Mouse (Mus musculus): ENCODE measurements around the gene Mbnl2. TPM values are rescaled to one million over a fixed set of nuclear protein-coding genes. Genes with fewer than 3 reads are reported as not detected.

Gene Mbnl2
- total and polyA plus RNA-seq, 3 experiments = 5.6 to 8.6 TPM; not detected in 1

- Histone ChIP-seq H3K4me3 (ENCODE audit: control insufficient read depth in 1 of 2, insufficient read depth in 1 of 2, low read depth in 2 of 2, low read length in 2 of 2) (no peak overlapping the region), H3K36me3 (ENCODE audit: control insufficient read depth in 1 of 2, insufficient read depth in 2 of 2, low read length in 2 of 2) (no peaks in the 10 kb centered on the region), H3K4me1 (ENCODE audit: control insufficient read depth in 1 of 2, insufficient read depth in 2 of 2, low read length in 2 of 2) (no peaks in the 10 kb centered on the region)
These were observed 101.7 kb downstream of the Mbnl2 start for GRCm38 (mm10) chr14:120377192-120377591.

GRCm38 (mm10) chr14:120378002-120378401 lies 102.5 kb downstream of the Mbnl2 start:
- no peaks in the 10 kb centered on the region for H3K79me2 ChIP-seq (ENCODE audit: control insufficient read depth, insufficient read depth, low read length, poor library complexity)
- DNase-seq (ENCODE audit: low read depth, low spot score) = no peak
- H3K27me3 ChIP-seq (ENCODE audit: control insufficient read depth in 1 of 2, insufficient read depth in 2 of 2, low read length in 2 of 2) = no peaks in the 10 kb centered on the region
- no peaks in the 10 kb centered on the region for H3K9me3 ChIP-seq (replicated peaks; ENCODE audit: insufficient read depth, low read length)
- TF ChIP-seq E2F4 (IDR thresholded peaks at IDR 0.05; ENCODE audit: borderline replicate concordance, low read depth, low read length) = no peak
- TF ChIP-seq MAZ (IDR thresholded peaks at IDR 0.05; ENCODE audit: low read depth, low read length) = no peak
- TF ChIP-seq POLR2AphosphoS2 (IDR thresholded peaks at IDR 0.05; ENCODE audit: low read length) = no peak
- TF ChIP-seq CHD2 (IDR thresholded peaks at IDR 0.05; ENCODE audit: low read length) = no peak
- no peak for TF ChIP-seq HCFC1 (IDR thresholded peaks at IDR 0.05; ENCODE audit: low read depth, low read length)
- TF ChIP-seq BHLHE40 (IDR thresholded peaks at IDR 0.05; ENCODE audit: borderline replicate concordance, low read depth, low read length) = no peak
- no peak for TF ChIP-seq TAL1 (IDR thresholded peaks at IDR 0.05; ENCODE audit: low read length)
- no peak for TF ChIP-seq SIN3A (IDR thresholded peaks at IDR 0.05; ENCODE audit: low read length)
- TF ChIP-seq POLR2AphosphoS5 (IDR thresholded peaks at IDR 0.05; ENCODE audit: borderline replicate concordance, low read depth, low read length) = no peak
- no peak for TF ChIP-seq ELF1 (IDR thresholded peaks at IDR 0.05; ENCODE audit: low read depth, low read length)
- H3K36me3 ChIP-seq (ENCODE audit: control insufficient read depth in 1 of 2, insufficient read depth in 2 of 2, low read length in 2 of 2) = no peaks in the 10 kb centered on the region
- H3K27ac ChIP-seq (ENCODE audit: control insufficient read depth, low read depth, low read length) = no peak overlapping the region
- no peak overlapping the region for H3K9ac ChIP-seq (ENCODE audit: control insufficient read depth, low read depth, low read length, poor library complexity, severe bottlenecking)
- no peak overlapping the region for H3K4me3 ChIP-seq (ENCODE audit: control insufficient read depth in 1 of 2, insufficient read depth in 1 of 2, low read depth in 2 of 2, low read length in 2 of 2)
- no peaks in the 10 kb centered on the region for H3K4me1 ChIP-seq (ENCODE audit: control insufficient read depth in 1 of 2, insufficient read depth in 2 of 2, low read length in 2 of 2)

More at GRCm38 (mm10) chr14:120377192-120377591, 101.7 kb downstream of the Mbnl2 start:
- H3K27me3 ChIP-seq (ENCODE audit: control insufficient read depth in 1 of 2, insufficient read depth in 2 of 2, low read length in 2 of 2) = no peaks in the 10 kb centered on the region
- H3K9me3 ChIP-seq (replicated peaks; ENCODE audit: insufficient read depth, low read length) = no peaks in the 10 kb centered on the region
- TF ChIP-seq ZC3H11A (IDR thresholded peaks at IDR 0.05; ENCODE audit: low read depth, low read length) (no peak), CHD1 (IDR thresholded peaks at IDR 0.05; ENCODE audit: low read depth, low read length) (no peak), ZKSCAN1 (IDR thresholded peaks at IDR 0.05; ENCODE audit: low read depth, low read length) (no peak), NELFE (IDR thresholded peaks at IDR 0.05; ENCODE audit: low read depth, low read length) (no peak), MYC (IDR thresholded peaks at IDR 0.05; ENCODE audit: low read depth, low read length) (no peak), TAL1 (IDR thresholded peaks at IDR 0.05; ENCODE audit: low read length) (no peak), POLR2AphosphoS2 (IDR thresholded peaks at IDR 0.05; ENCODE audit: low read length) (no peak), NRF1 (IDR thresholded peaks at IDR 0.05; ENCODE audit: insufficient read depth, low read depth, low read length, poor library complexity, severe bottlenecking) (no peak), CHD2 (IDR thresholded peaks at IDR 0.05; ENCODE audit: low read length) (no peak), JUND (IDR thresholded peaks at IDR 0.05; ENCODE audit: low read depth, low read length) (no peak), ETS1 (IDR thresholded peaks at IDR 0.05; ENCODE audit: low read depth, low read length) (no peak), MYB (IDR thresholded peaks at IDR 0.05; ENCODE audit: low read depth, low read length) (no peak), MXI1 (IDR thresholded peaks at IDR 0.05; ENCODE audit: low read depth, low read length) (no peak), SMC3 (IDR thresholded peaks at IDR 0.05; ENCODE audit: low read depth, low read length) (no peak), POLR2AphosphoS5 (IDR thresholded peaks at IDR 0.05; ENCODE audit: borderline replicate concordance, low read depth, low read length) (no peak), MAFK (IDR thresholded peaks at IDR 0.05; ENCODE audit: borderline replicate concordance, low read depth, low read length) (no peak), TBP (IDR thresholded peaks at IDR 0.05; ENCODE audit: low read depth, low read length) (no peak)
- H3K79me2 ChIP-seq (ENCODE audit: control insufficient read depth, insufficient read depth, low read length, poor library complexity) = no peaks in the 10 kb centered on the region
- DNase-seq (ENCODE audit: low read depth, low spot score) = no peak
- H3K27ac ChIP-seq (ENCODE audit: control insufficient read depth, low read depth, low read length) = no peak overlapping the region
- H3K9ac ChIP-seq (ENCODE audit: control insufficient read depth, low read depth, low read length, poor library complexity, severe bottlenecking) = no peak overlapping the region

All from MEL (cell line).